Mouse (Mus musculus) bone marrow, adult 2 months (tissue): ENCODE results near the gene Sh3pxd2a.

Source experiments
- CTCF ChIP-seq: fragments of 200-500 bp; IDR thresholded peaks from 2 replicates; pipeline ENCODE4 v1.5.1; 2011; ENCODE audit warnings: low read length, control low read depth; ENCODE audit not compliant: control insufficient read depth, insufficient read depth
- POLR2A ChIP-seq: fragments of 200-500 bp; IDR thresholded peaks from 2 replicates; pipeline ENCODE4 v1.6.1; 2011; ENCODE audit warnings: low read depth, mild to moderate bottlenecking, control low read depth, low read length, borderline replicate concordance; ENCODE audit not compliant: control insufficient read depth

DNA sequence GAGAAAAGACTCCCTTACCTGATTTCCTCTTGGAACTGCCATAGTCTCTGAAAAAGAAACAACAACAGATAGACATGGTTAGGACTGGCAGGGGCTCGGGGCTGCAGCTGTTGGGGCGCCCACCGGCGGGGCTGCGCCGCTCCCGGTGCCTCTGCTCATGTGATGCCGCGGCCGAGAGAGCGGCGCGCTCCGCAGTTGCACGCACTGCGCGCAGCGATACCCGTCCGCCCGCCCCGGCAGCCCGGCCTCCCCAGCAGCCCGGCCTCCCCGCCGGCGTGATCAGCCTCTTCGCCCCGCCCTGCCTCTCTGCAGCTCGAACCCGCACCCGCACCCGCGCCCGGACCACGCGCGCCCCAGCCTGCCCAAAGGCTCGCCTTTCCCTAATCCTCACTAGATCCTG lies 120.8 kb downstream of the Sh3pxd2a start:
- TF ChIP-seq CTCF = no peak
- TF ChIP-seq POLR2A = no peak
